Mouse (Mus musculus): ENCODE data around the gene Eno1.

DNA sequence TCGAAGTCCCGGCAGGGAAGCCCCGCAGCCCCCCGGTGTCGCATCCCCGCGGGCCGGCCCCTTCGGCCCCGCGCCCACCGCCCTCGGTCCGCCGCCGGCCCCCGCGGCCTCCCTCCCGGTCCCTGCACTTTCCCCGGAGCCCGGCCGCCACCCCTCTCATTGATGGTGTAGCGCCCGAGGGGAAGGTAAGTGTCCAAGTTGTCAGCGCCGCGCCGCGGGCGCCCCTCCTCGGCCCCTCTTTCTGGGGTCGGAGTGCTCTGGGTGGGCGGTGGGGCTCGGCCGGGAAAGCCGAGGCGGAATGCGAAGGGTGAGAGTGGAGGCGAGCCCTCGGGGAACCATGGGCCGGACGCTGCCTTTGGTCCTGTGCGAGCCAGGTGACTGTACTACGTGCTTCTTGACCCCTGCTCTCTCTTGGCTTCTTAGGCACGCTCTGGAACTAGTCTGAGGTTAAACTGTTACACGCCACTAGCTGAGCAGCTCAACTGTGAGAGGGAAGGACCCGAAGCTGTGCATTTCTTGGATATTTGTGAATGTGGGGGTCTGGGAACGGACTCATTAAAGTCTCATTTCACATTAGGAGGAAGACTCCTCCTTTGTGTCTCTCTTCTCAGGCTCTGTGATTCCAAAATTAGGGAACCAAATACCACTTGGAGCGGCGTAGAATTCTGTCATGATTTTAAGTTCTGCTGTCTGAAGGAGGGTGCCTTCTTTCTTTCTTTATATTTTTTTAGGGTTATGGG is 45.5 kb downstream of the Eno1 start:
- TF ChIP-seq CTCF (conservative IDR thresholded peaks at IDR 0.05; ENCODE audit: insufficient read depth, insufficient read length, low read depth, low read length) (no peak), POLR2A (IDR thresholded peaks at IDR 0.05; ENCODE audit: low read depth, low read length) (no peak)
